Mouse (Mus musculus) testis, adult 2 months (tissue): ENCODE measurements around the gene Vmn1r183.

Experiments used
- CTCF ChIP-seq: fragments of 200-500 bp; IDR thresholded peaks from 2 replicates; pipeline ENCODE4 v1.5.1; 2012; ENCODE audit warnings: low read depth, mild to moderate bottlenecking, inconsistent platforms, low read length, moderate library complexity; ENCODE audit not compliant: control insufficient read depth, insufficient read depth, insufficient replicate concordance
- POLR2A ChIP-seq: fragments of 200-500 bp; IDR thresholded peaks from 2 replicates; pipeline ENCODE4 v1.6.1; 2012; ENCODE audit warnings: low read depth, mild to moderate bottlenecking, inconsistent platforms, low read length, moderate library complexity; ENCODE audit not compliant: control insufficient read depth

DNA sequence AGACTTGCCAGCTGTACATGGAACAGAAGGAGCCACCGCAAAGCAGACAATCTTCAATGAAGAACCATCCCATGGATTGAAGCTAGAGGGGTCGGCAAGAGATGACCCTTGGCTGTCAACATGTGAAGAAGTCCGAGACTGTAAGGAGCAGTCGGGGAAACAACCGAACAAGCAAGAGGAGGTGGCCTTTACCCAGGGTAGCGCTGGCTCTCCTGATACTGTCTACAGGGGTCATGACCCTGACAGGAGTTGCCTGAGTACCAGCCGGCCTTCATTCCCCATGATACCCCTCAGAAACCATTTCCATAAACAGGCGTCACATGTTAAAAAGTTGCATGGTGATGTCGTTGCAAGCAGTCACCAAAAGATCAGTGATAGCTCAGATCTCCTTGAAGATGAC is 51.3 kb downstream of the Vmn1r183 start:
- no peak for TF ChIP-seq CTCF
- no peak for TF ChIP-seq POLR2A
